Mouse (Mus musculus): Measurements from ENCODE around the gene Cmbl.

DNA sequence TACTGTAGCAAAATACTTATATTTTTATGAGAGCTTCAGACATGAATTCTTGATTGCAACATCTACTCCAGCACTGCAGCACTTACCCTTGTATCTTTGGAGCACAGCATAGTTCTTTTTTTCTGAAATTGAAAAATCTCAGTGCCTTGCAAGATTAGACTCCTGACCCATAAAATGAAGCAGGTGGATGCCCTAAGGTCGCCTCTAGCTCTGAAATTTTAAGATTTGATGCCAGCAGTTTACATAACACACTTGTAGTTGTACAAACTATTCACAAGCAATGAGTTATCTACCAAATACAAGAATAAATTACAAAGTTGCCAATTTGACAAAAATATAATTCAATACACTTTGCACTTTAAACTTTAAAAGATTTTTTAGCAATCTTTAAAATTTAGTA is 38.7 kb upstream of the Cmbl start:
- TF ChIP-seq CTCF (IDR thresholded peaks at IDR 0.05; ENCODE audit: control insufficient read depth, insufficient read depth, insufficient read length) (no peak), MAX (IDR thresholded peaks at IDR 0.05) (no peak), MYOG (IDR thresholded peaks at IDR 0.05; ENCODE audit: control insufficient read depth, extremely low read depth, insufficient read length) (no peak)

Measured in C2C12 (cell line).